Mouse (Mus musculus) embryonic facial prominence, embryonic 12.5 days (tissue): ENCODE data around the gene Etnppl. TPM values are rescaled to one million over a fixed set of nuclear protein-coding genes. Genes with fewer than 3 reads are reported as not detected.

Experiments used
- ATAC-seq: fragments of 200-750 bp; cut with Nextera tagmentation; 2 replicates; pipeline ENCODE4 v1.8.0; 2017; ENCODE audit not compliant: insufficient number of reproducible peaks, insufficient read depth, low FRiP score, low TSS enrichment
- H3K27ac ChIP-seq: fragments of 300-500 bp; sonication (generic); 2 replicates; pipeline ENCODE4 v1.5.1; 2016; ENCODE audit warnings: mild to moderate bottlenecking
- H3K27me3 ChIP-seq: fragments of 300-500 bp; sonication (generic); 2 replicates; pipeline ENCODE4 v1.6.1; 2016; ENCODE audit warnings: mild to moderate bottlenecking, moderate library complexity
- H3K36me3 ChIP-seq: fragments of 300-500 bp; sonication (generic); 2 replicates; pipeline ENCODE4 v1.6.1; 2016; ENCODE audit warnings: mild to moderate bottlenecking
- H3K4me1 ChIP-seq: fragments of 300-500 bp; sonication (generic); 2 replicates; pipeline ENCODE4 v1.6.1; 2016
- H3K4me2 ChIP-seq: fragments of 300-500 bp; sonication (generic); replicated peaks from 2 replicates; pipeline ENCODE4 v1.6.1; 2016; ENCODE audit warnings: mild to moderate bottlenecking, moderate library complexity
- H3K4me3 ChIP-seq: fragments of 300-500 bp; sonication (generic); 2 replicates; pipeline ENCODE4 v1.5.1; 2016; ENCODE audit warnings: mild to moderate bottlenecking
- H3K9ac ChIP-seq: fragments of 300-500 bp; sonication (generic); 2 replicates; pipeline ENCODE4 v1.6.1; 2016; ENCODE audit warnings: mild to moderate bottlenecking, moderate library complexity
- H3K9me3 ChIP-seq: fragments of 300-500 bp; sonication (generic); 2 replicates; pipeline ENCODE4 v1.6.1; 2016; ENCODE audit warnings: mild to moderate bottlenecking, moderate library complexity
- WGBS: fragments of 180-500 bp; shearing (Covaris S2); methylation state at CpG from one replicate; pipeline ENCODE4 v1.1.7; 2016; 5-methylcytosine and 5-hydroxymethylcytosine counted together
- polyA plus RNA-seq: library from polyadenylated mRNA; unstranded; fragments of >200 nt; fragmentation: Nextera tagmentation; extraction: Ambion mirVana; gene quantifications from 2 replicates; pipeline ENCODE4 v1.2.1, GENCODE M21; 2016

Etnppl gene
- polyA plus RNA-seq, 1 experiment from 2014 or later: 0.09 TPM

DNA sequence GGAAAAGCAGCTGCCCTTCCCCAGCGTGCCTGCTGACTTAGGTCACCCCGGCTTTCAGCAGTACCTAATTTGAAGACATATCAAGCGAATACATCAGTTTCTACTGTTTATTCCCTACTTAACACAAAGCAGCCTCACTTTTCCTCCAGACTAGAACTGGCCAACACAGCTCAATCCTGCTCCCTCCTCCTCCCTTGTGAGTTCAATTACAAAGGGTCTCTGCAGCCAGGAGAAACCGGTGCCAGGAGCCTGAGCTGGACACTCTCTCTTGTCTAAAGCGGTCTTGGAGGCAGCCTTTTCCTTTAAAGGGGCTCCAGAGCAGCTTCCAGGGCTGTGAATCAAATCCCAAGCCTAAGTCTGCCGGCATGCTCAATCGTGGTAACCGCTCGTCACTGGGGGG is 64.9 kb downstream of the Etnppl start:
- Histone ChIP-seq H3K4me1 (no peaks in the 10 kb centered on the region), H3K9ac (no peak overlapping the region), H3K27me3 (no peaks in the 10 kb centered on the region), H3K27ac (no peak overlapping the region), H3K36me3 (no peaks in the 10 kb centered on the region), H3K4me2 (no peak overlapping the region), H3K9me3 (no peaks in the 10 kb centered on the region), H3K4me3 (no peak overlapping the region)
- ATAC-seq: no peak
- 79% methylated on average over 9 of the region's 9 CpGs for WGBS

DNA sequence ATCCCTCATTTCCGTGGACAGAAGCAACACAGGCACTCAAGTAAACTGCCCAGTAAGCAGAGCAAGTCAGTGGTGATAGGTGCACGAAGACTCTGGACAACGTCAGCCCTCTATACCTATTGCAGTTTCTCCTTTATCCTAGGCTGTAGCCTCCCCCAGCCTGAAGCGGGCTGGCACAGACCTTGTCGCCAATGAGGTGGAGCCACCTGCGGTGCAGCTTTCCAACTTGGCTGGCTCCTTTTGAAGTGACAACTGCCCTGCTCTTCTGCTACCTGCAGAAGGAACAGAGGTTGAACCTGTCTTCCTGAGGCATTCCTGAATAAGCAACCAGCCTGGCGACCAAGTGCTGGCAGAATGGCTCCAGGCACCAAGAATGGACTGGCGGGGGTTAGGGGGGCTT is 66.6 kb downstream of the Etnppl start:
- ATAC-seq: no peak
- Histone ChIP-seq H3K36me3 (no peaks in the 10 kb centered on the region), H3K9me3 (no peaks in the 10 kb centered on the region), H3K27ac (no peak overlapping the region), H3K9ac (no peak overlapping the region), H3K4me3 (no peak overlapping the region), H3K4me2 (no peak overlapping the region), H3K27me3 (no peaks in the 10 kb centered on the region), H3K4me1 (no peaks in the 10 kb centered on the region)
- WGBS: 75% methylated on average over 8 of the region's 8 CpGs

DNA sequence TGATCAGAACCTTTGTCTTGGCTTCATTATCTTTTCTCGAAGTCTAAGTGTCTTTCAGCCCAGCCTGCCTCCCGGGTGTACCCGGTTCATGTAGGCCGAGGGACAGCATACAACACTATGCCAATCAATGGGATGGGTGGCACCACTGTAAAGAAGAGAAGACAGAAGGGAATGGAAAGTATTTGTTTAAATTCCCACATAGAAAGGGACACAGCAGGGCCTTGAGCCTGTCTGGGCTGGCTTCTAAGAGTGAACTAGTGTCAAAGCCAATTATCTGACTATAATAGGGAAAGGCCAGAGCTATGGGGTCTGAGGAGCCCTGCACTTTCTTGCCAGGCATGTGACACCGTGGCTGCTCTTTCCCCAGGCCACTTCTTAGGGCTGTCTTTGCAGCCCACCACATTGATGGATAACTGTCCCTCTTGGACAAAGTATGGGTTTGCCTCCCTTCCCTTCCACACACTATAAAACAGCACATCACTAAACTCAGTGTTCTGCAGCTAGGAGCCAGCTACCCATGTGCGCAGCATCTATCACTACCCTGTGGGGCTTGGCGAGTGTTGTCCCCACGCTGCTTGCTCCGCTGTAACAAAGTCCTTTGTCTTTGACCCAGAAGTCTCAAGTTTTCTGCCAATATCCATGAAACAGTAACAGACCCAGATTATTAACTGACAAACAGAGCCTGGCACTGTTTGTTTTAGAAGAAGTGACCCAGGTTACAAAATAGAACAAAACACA is 67.2 kb downstream of the Etnppl start:
- Histone ChIP-seq H3K9me3 (no peaks in the 10 kb centered on the region), H3K36me3 (no peaks in the 10 kb centered on the region), H3K9ac (no peak overlapping the region), H3K4me2 (no peak overlapping the region), H3K4me3 (no peak overlapping the region), H3K4me1 (no peaks in the 10 kb centered on the region), H3K27ac (no peak overlapping the region), H3K27me3 (no peaks in the 10 kb centered on the region)
- 78% methylated on average over 9 of the region's 9 CpGs for WGBS
- ATAC-seq: no peak

DNA sequence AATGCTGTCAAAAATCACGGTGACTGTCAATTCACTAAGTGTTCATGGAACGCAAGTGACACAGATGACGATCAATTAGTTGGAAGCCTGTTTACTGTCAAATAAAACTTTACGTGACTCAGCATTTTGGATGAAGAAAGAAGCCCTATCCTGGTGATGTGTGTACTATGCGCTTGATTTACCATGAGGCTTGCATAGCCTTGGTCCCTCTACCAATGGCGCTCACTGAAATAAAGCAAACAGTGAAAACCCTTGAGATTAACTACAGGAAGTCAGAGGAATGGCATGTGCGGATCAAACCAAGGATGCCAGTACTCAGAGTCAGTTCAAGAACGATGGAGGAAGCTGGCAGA is 67.7 kb downstream of the Etnppl start:
- H3K36me3 ChIP-seq: no peaks in the 10 kb centered on the region
- H3K4me2 ChIP-seq: no peak overlapping the region
- no peaks in the 10 kb centered on the region for H3K9me3 ChIP-seq
- no peak overlapping the region for H3K9ac ChIP-seq
- ATAC-seq: no peak
- no peaks in the 10 kb centered on the region for H3K4me1 ChIP-seq
- WGBS: 81% methylated on average over 8 of the region's 8 CpGs
- H3K4me3 ChIP-seq: no peak overlapping the region
- no peak overlapping the region for H3K27ac ChIP-seq
- no peaks in the 10 kb centered on the region for H3K27me3 ChIP-seq

DNA sequence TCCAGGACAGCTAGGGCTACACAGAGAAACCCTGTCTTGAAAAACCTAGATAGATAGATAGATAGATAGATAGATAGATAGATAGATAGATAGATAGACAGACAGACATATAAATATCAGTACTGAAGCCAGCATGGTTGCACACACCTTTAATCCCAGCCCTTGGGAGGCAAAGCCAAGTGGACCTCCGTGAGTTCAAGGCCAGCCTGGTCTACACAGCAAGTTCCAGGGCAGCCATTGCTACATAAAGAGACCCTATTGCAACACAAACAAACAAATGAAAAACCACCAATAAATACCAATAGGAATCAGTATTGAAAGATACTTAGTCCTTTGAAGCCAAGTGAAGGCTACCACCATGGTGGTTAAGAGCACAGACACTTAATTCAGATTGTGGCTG is 69.8 kb downstream of the Etnppl start:
- 100% methylated on average over 1 of the region's 1 CpGs for WGBS
- Histone ChIP-seq H3K4me2 (no peak overlapping the region), H3K4me1 (peaks cover 7% of the 10 kb centered on the region), H3K36me3 (no peaks in the 10 kb centered on the region), H3K27ac (no peak overlapping the region), H3K9ac (no peak overlapping the region), H3K9me3 (no peaks in the 10 kb centered on the region), H3K4me3 (no peak overlapping the region), H3K27me3 (no peaks in the 10 kb centered on the region)
- no peak for ATAC-seq

Other genes starting within 250 kb of the Etnppl start
- 359 and 369 TPM in 2 replicates for gene Ostc, start 92.0 kb downstream of the Etnppl start, polyA plus RNA-seq
- 842 and 900 TPM in 2 replicates for gene Rpl34, start 113.0 kb downstream of the Etnppl start, polyA plus RNA-seq